Mouse (Mus musculus) midbrain, embryonic 16.5 days (tissue): ENCODE measurements around the gene Ifrd1. TPM values are rescaled to one million over a fixed set of nuclear protein-coding genes. Genes with fewer than 3 reads are reported as not detected.

Experiments used
- ATAC-seq: fragments of 200-750 bp; cut with Nextera tagmentation; 2 replicates; pipeline ENCODE4 v1.8.0; 2017; ENCODE audit warnings: moderate TSS enrichment
- H3K27ac ChIP-seq: fragments of 300-500 bp; sonication (generic); 2 replicates; pipeline ENCODE4 v1.5.1; 2014; ENCODE audit warnings: mild to moderate bottlenecking, low read length, mixed read lengths
- H3K27me3 ChIP-seq: fragments of 300-500 bp; sonication (generic); 2 replicates; pipeline ENCODE4 v1.6.1; 2014; ENCODE audit warnings: low read depth, low read length, mixed read lengths; ENCODE audit not compliant: control insufficient read depth, insufficient read depth
- H3K36me3 ChIP-seq: fragments of 300-500 bp; sonication (generic); 2 replicates; pipeline ENCODE4 v1.6.1; 2014; ENCODE audit warnings: mild to moderate bottlenecking, low read length, moderate library complexity, mixed read lengths; ENCODE audit not compliant: control insufficient read depth, insufficient read depth
- H3K4me1 ChIP-seq: fragments of 300-500 bp; sonication (generic); 2 replicates; pipeline ENCODE4 v1.6.1; 2014; ENCODE audit warnings: mild to moderate bottlenecking, low read length, mixed read lengths; ENCODE audit not compliant: control insufficient read depth, insufficient read depth
- H3K4me2 ChIP-seq: fragments of 300-500 bp; sonication (generic); 2 replicates; pipeline ENCODE4 v1.6.1; 2014; ENCODE audit warnings: mild to moderate bottlenecking, low read length, mixed read lengths
- H3K4me3 ChIP-seq: fragments of 300-500 bp; sonication (generic); 2 replicates; pipeline ENCODE4 v1.5.1; 2014; ENCODE audit warnings: low read depth, mild to moderate bottlenecking, low read length, moderate library complexity, mixed read lengths
- H3K9ac ChIP-seq: fragments of 300-500 bp; sonication (generic); 2 replicates; pipeline ENCODE4 v1.6.1; 2014; ENCODE audit warnings: low read depth, low read length, mixed read lengths
- H3K9me3 ChIP-seq: fragments of 300-500 bp; sonication (generic); replicated peaks from 2 replicates; pipeline ENCODE4 v1.6.1; 2014; ENCODE audit warnings: mild to moderate bottlenecking, low read length, mixed read lengths; ENCODE audit not compliant: control insufficient read depth, poor library complexity, severe bottlenecking
- WGBS: fragments of 180-500 bp; shearing (Covaris S2); extraction: QIAGEN DNeasy Blood & Tissue Kit; methylation state at CpG from one replicate; pipeline ENCODE4 v1.1.7; 2014; 5-methylcytosine and 5-hydroxymethylcytosine counted together
- polyA plus RNA-seq: library from polyadenylated mRNA; unstranded; fragments of >200 nt; fragmentation: Nextera tagmentation; extraction: Ambion mirVana; gene quantifications from 2 replicates; pipeline ENCODE4 v1.2.1, GENCODE M21; 2015

Ifrd1 gene
- polyA plus RNA-seq, 1 experiment from 2014 or later = 181 TPM

- no peak overlapping the region for H3K27ac ChIP-seq
- peaks cover 16% of the 10 kb centered on the region for H3K4me1 ChIP-seq
- no peak overlapping the region for H3K4me3 ChIP-seq
- H3K27me3 ChIP-seq = no peaks in the 10 kb centered on the region
- H3K9ac ChIP-seq = no peak overlapping the region
- no peak overlapping the region for H3K4me2 ChIP-seq
- no peak for ATAC-seq
- no peaks in the 10 kb centered on the region for H3K9me3 ChIP-seq
- 88% methylated on average over 2 of the region's 2 CpGs for WGBS
- peaks cover 22% of the 10 kb centered on the region for H3K36me3 ChIP-seq
These were observed 30.5 kb downstream of the Ifrd1 start for GRCm38 (mm10) chr12:40217776-40218175.

GRCm38 (mm10) chr12:40214888-40215876, 33.1 kb downstream of the Ifrd1 start:
- 92% methylated on average over 15 of the region's 15 CpGs for WGBS
- Histone ChIP-seq H3K27me3 (no peaks in the 10 kb centered on the region), H3K27ac (no peak overlapping the region), H3K4me1 (peaks cover 1% of the 10 kb centered on the region), H3K9me3 (no peaks in the 10 kb centered on the region), H3K9ac (no peak overlapping the region), H3K4me3 (no peak overlapping the region), H3K36me3 (peaks cover 27% of the 10 kb centered on the region), H3K4me2 (no peak overlapping the region)
- no peak for ATAC-seq

GRCm38 (mm10) chr12:40209049-40209448, 39.3 kb downstream of the Ifrd1 start:
- H3K4me3 ChIP-seq = no peak overlapping the region
- H3K9ac ChIP-seq = no peak overlapping the region
- H3K27me3 ChIP-seq = no peaks in the 10 kb centered on the region
- H3K4me2 ChIP-seq = no peak overlapping the region
- H3K9me3 ChIP-seq = no peaks in the 10 kb centered on the region
- no peak overlapping the region for H3K27ac ChIP-seq
- 82% methylated on average over 3 of the region's 3 CpGs for WGBS
- peaks cover 30% of the 10 kb centered on the region for H3K36me3 ChIP-seq
- no peaks in the 10 kb centered on the region for H3K4me1 ChIP-seq
- no peak for ATAC-seq

- Histone ChIP-seq H3K4me1 (no peaks in the 10 kb centered on the region), H3K36me3 (peaks cover 26% of the 10 kb centered on the region), H3K9ac (no peak overlapping the region), H3K4me3 (no peak overlapping the region), H3K27ac (no peak overlapping the region), H3K9me3 (no peaks in the 10 kb centered on the region), H3K27me3 (no peaks in the 10 kb centered on the region), H3K4me2 (no peak overlapping the region)
- 96% methylated on average over 4 of the region's 4 CpGs for WGBS
- ATAC-seq = no peak
These were observed 40.4 kb downstream of the Ifrd1 start for GRCm38 (mm10) chr12:40207909-40208308.

- Histone ChIP-seq H3K27ac (no peak overlapping the region), H3K9ac (no peak overlapping the region), H3K27me3 (no peaks in the 10 kb centered on the region), H3K9me3 (no peaks in the 10 kb centered on the region), H3K4me2 (no peak overlapping the region), H3K36me3 (peaks cover 12% of the 10 kb centered on the region), H3K4me3 (no peak overlapping the region), H3K4me1 (no peaks in the 10 kb centered on the region)
- ATAC-seq = no peak
- WGBS = 90% methylated on average over 7 of the region's 7 CpGs
These were observed 45.9 kb downstream of the Ifrd1 start for GRCm38 (mm10) chr12:40202161-40203035.

GRCm38 (mm10) chr12:40200484-40201235, 47.6 kb downstream of the Ifrd1 start:
- ATAC-seq = no peak
- Histone ChIP-seq H3K4me2 (no peak overlapping the region), H3K4me1 (no peaks in the 10 kb centered on the region), H3K27me3 (no peaks in the 10 kb centered on the region), H3K9ac (no peak overlapping the region), H3K4me3 (no peak overlapping the region), H3K9me3 (no peaks in the 10 kb centered on the region), H3K27ac (no peak overlapping the region), H3K36me3 (peaks cover 9% of the 10 kb centered on the region; the same call in 1 of the 2 replicates)
- WGBS = 93% methylated on average over 6 of the region's 6 CpGs

DNA sequence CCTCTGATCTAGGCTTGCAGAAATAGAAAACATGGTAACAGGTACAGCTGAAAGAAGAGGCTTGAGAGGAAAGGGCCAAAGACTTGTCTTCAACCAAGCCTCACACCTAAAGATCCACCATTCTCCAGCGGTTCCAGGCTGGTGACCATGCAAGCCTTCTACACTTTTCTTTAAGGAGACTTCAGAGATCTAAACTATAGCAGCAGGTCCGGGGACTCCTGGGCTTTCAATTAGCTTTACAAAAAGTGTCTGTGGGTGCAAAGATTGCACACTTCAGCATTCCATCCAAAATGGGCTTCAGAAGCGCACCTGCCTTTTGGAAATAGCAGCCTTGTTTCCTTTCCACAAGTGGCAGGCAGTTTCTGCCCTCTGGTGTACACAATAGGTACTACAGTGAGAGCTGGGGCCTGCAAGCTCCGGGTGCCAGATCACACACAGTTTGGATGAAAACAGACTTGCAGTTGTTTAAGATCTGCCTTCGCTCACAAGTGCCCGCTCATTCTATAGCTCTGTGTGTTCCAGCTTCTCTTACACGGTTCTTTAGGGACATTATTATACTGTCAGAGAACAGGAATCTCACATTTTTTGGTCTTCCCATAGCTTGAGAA, 48.4 kb downstream of the Ifrd1 start:
- H3K4me3 ChIP-seq = no peak overlapping the region
- no peak overlapping the region for H3K9ac ChIP-seq
- H3K36me3 ChIP-seq = peaks cover 8% of the 10 kb centered on the region; the same call in 1 of the 2 replicates
- WGBS = 51% methylated on average over 7 of the region's 7 CpGs
- 0 out of 2 replicates have a peak, but pooled peaks have one; percentile 8 for ATAC-seq
- H3K27ac ChIP-seq = no peak overlapping the region
- no peaks in the 10 kb centered on the region for H3K9me3 ChIP-seq
- H3K4me2 ChIP-seq = no peak overlapping the region
- H3K27me3 ChIP-seq = no peaks in the 10 kb centered on the region
- no peaks in the 10 kb centered on the region for H3K4me1 ChIP-seq

DNA sequence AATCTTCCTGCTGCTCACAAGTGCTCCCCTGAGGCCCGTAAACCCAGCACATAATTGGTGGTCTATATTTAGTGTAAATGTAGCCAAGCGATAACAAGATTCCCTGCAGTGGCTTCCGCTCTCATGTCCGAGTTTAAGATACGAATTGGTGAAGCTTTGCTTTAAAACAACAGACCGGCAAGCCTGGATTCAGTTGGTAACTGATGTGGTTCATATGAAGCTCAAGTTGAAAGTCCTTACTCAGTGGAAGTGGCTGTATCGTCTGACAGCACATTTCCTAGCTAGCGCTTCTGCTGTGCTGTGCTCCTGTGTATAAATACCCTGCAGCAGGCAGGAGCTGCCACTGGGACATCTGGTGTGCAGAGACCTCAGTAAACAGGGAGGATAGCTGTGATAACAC, 49.0 kb downstream of the Ifrd1 start, which contains the start of gene Lsmem1:
Gene Lsmem1 (minus strand): TSS at position 189 of the 400 bp plus-strand sequence.
- peak; percentile 51; the same call in 1 of the 2 replicates for ATAC-seq

More for the DNA sequence above, 49.0 kb downstream of the Ifrd1 start, which contains the start of gene Lsmem1:
- Histone ChIP-seq H3K4me3 (no peak within 1 kb of the TSS), H3K9me3 (no peaks in the 10 kb centered on the region), H3K9ac (no peak within 1 kb of the TSS), H3K4me2 (no peak within 1 kb of the TSS), H3K27ac (no peak within 1 kb of the TSS), H3K27me3 (no peaks in the 10 kb centered on the region), H3K4me1 (no peaks in the 10 kb centered on the region), H3K36me3 (peaks cover 5% of the 10 kb centered on the region; the same call in 1 of the 2 replicates)
- WGBS = 88% methylated on average over 8 of the region's 8 CpGs
